ENCODE assay signal across 8 mouse cellular contexts in genomic region chr13:55486916-55487577, GRCm38 (mm10). TPM values are rescaled to one million over a fixed set of nuclear protein-coding genes. Genes with fewer than 3 reads are reported as not detected.
DNase-seq lines count a peak whose midpoint lies in the region; ATAC-seq and TF ChIP-seq lines count a peak whose summit lies in the region.

No protein-coding gene starts in this region.

- peak; percentile 20; the same call in 1 of the 2 replicates for TF ChIP-seq POLR2A in brain, embryonic 14.5 days (IDR thresholded peaks at IDR 0.05; ENCODE audit: borderline replicate concordance, extremely low read depth, insufficient read depth, insufficient read length, poor library complexity, severe bottlenecking)

- H3K36me3 ChIP-seq in lung, embryonic 15.5 days: peaks cover 2% of the 10 kb centered on the region; the same call in 1 of the 2 replicates
- peaks cover 9% of the 10 kb centered on the region for H3K36me3 ChIP-seq in heart, embryonic 14.5 days (ENCODE audit: control insufficient read depth, insufficient read depth, low read length)
- H3K36me3 ChIP-seq in limb, embryonic 13.5 days: peaks cover 20% of the 10 kb centered on the region

- H3K4me1 ChIP-seq in lung, embryonic 15.5 days: peaks cover 50% of the 10 kb centered on the region
- H3K4me1 ChIP-seq in heart, embryonic 14.5 days (ENCODE audit: control insufficient read depth in 2 of 2, insufficient read depth in 2 of 2, low read length in 2 of 2): peaks cover 25 to 44% of the 10 kb centered on the region in 2 experiments; a peak in 3 of 4 replicates
- H3K4me1 ChIP-seq in limb, embryonic 13.5 days: peaks cover 52% of the 10 kb centered on the region

- WGBS in lung, embryonic 15.5 days: 2% methylated on average over 27 of the region's 29 CpGs
- WGBS in heart, embryonic 14.5 days: under 1% methylated on average over 26 of the region's 29 CpGs
- WGBS in limb, embryonic 13.5 days: 0% methylated on average over 28 of the region's 29 CpGs

- peak; percentile 61 for ATAC-seq in lung, embryonic 15.5 days (ENCODE audit: borderline replicate concordance, extremely low read depth, low FRiP score, low TSS enrichment)
- ATAC-seq in heart, embryonic 14.5 days (ENCODE audit: insufficient number of reproducible peaks, insufficient read depth, low FRiP score, low read depth): 0 out of 2 replicates have a peak, but pooled peaks have one; percentile 32
- ATAC-seq in limb, embryonic 13.5 days (ENCODE audit: low FRiP score, low read depth): peak; percentile 38

- H3K27me3 ChIP-seq in lung, embryonic 15.5 days: peaks cover 3% of the 10 kb centered on the region; the same call in 1 of the 2 replicates
- peaks cover 75% of the 10 kb centered on the region for H3K27me3 ChIP-seq in heart, embryonic 14.5 days (ENCODE audit: control insufficient read depth, insufficient read depth, low read length)
- H3K27me3 ChIP-seq in limb, embryonic 13.5 days: no peaks in the 10 kb centered on the region

- peak overlapping the region; percentile 95 for H3K9ac ChIP-seq in lung, embryonic 15.5 days
- peak overlapping the region; percentile 95 for H3K9ac ChIP-seq in heart, embryonic 14.5 days (ENCODE audit: low read length)
- H3K9ac ChIP-seq in limb, embryonic 13.5 days: peak overlapping the region; percentile 100

- no peak for TF ChIP-seq CTCF in brain, embryonic 14.5 days (IDR thresholded peaks at IDR 0.05; ENCODE audit: borderline replicate concordance, extremely low read depth, insufficient read depth, insufficient read length)

- H3K4me3 ChIP-seq in lung, embryonic 15.5 days: peak overlapping the region; percentile 97
- peak overlapping the region; percentile 84 to 85 for H3K4me3 ChIP-seq in heart, embryonic 14.5 days (ENCODE audit: control insufficient read depth in 1 of 2, insufficient read depth in 1 of 2, low read depth in 1 of 2, low read length in 2 of 2)
- peak overlapping the region; percentile 86 for H3K4me3 ChIP-seq in limb, embryonic 13.5 days

- H3K27ac ChIP-seq in lung, embryonic 15.5 days: peak overlapping the region; percentile 87
- H3K27ac ChIP-seq in heart, embryonic 14.5 days (replicated peaks in 1 of 2; ENCODE audit: control insufficient read depth in 1 of 2, insufficient read depth in 1 of 2, low read depth in 2 of 2, low read length in 2 of 2): peak overlapping the region; percentile 55 to 83
- peak overlapping the region; percentile 95 for H3K27ac ChIP-seq in limb, embryonic 13.5 days

- DNase-seq in lung, postnatal 36 days: no peak
- DNase-seq in brain, embryonic 14.5 days (ENCODE audit: low read depth): peak; percentile 79
- DNase-seq in neural tube, embryonic 10.5 days (ENCODE audit: extremely low spot score, low spot score): peak; percentile 77
- no peak for DNase-seq in adrenal gland, adult 8-10 months
- DNase-seq in ovary, adult 18-20 months (ENCODE audit: low spot score): no peak

- peak overlapping the region; percentile 93 for H3K4me2 ChIP-seq in lung, embryonic 15.5 days
- H3K4me2 ChIP-seq in heart, embryonic 14.5 days (ENCODE audit: low read length): peak overlapping the region; percentile 89
- peak overlapping the region; percentile 96 for H3K4me2 ChIP-seq in limb, embryonic 13.5 days (replicated peaks)

- no peaks in the 10 kb centered on the region for H3K9me3 ChIP-seq in lung, embryonic 15.5 days
- no peaks in the 10 kb centered on the region for H3K9me3 ChIP-seq in heart, embryonic 14.5 days (ENCODE audit: control insufficient read depth, low read length)
- H3K9me3 ChIP-seq in limb, embryonic 13.5 days: no peaks in the 10 kb centered on the region

RNA-seq across cellular contexts. Expression of gene Dbn1, which starts 0.9 kb away (rescaled TPM):
- 124 and 132 TPM in 2 replicates for polyA plus RNA-seq in lung, embryonic 15.5 days (2015; fragmentation: Nextera tagmentation; extraction: Ambion mirVana)
- 809 and 867 TPM in 2 replicates for polyA plus RNA-seq in brain, embryonic 14.5 days (2012; rRNA removed)
- polyA plus RNA-seq in heart, embryonic 14.5 days (2014; fragmentation: Nextera tagmentation; extraction: Ambion mirVana): 51.8 and 53.5 TPM in 2 replicates
- 297 and 304 TPM in 2 replicates for polyA plus RNA-seq in limb, embryonic 13.5 days (2015; fragmentation: Nextera tagmentation; extraction: Ambion mirVana)
- total RNA-seq in adrenal gland, adult 8-10 months (2022): 10 to 100 TPM; 13.6 to 33.8 (median 24.0) TPM

RNA-seq across cellular contexts. Expression of gene Prr7, which starts 23.0 kb away (rescaled TPM):
- polyA plus RNA-seq in lung, embryonic 15.5 days (2015; fragmentation: Nextera tagmentation; extraction: Ambion mirVana): 0.29 and 0.39 TPM in 2 replicates
- 75.5 and 77.4 TPM in 2 replicates for polyA plus RNA-seq in brain, embryonic 14.5 days (2012; rRNA removed)
- 0.24 and 0.30 TPM in 2 replicates for polyA plus RNA-seq in heart, embryonic 14.5 days (2014; fragmentation: Nextera tagmentation; extraction: Ambion mirVana)
- 0.79 and 0.87 TPM in 2 replicates for polyA plus RNA-seq in limb, embryonic 13.5 days (2015; fragmentation: Nextera tagmentation; extraction: Ambion mirVana)
- total RNA-seq in adrenal gland, adult 8-10 months (2022): 1 to 10 TPM; 2.3 to 4.3 (median 3.7) TPM

RNA-seq across cellular contexts. Expression of gene Pdlim7, which starts 26.4 kb away (rescaled TPM):
- 169 and 176 TPM in 2 replicates for polyA plus RNA-seq in lung, embryonic 15.5 days (2015; fragmentation: Nextera tagmentation; extraction: Ambion mirVana)
- 118 and 126 TPM in 2 replicates for polyA plus RNA-seq in brain, embryonic 14.5 days (2012; rRNA removed)
- 329 and 370 TPM in 2 replicates for polyA plus RNA-seq in heart, embryonic 14.5 days (2014; fragmentation: Nextera tagmentation; extraction: Ambion mirVana)
- polyA plus RNA-seq in limb, embryonic 13.5 days (2015; fragmentation: Nextera tagmentation; extraction: Ambion mirVana): 175 and 181 TPM in 2 replicates
- 10 to 100 TPM; 10.9 to 23.8 (median 18.3) TPM for total RNA-seq in adrenal gland, adult 8-10 months (2022)

RNA-seq across cellular contexts. Expression of gene Dok3, which starts 42.0 kb away (rescaled TPM):
- 2.7 and 3.1 TPM in 2 replicates for polyA plus RNA-seq in lung, embryonic 15.5 days (2015; fragmentation: Nextera tagmentation; extraction: Ambion mirVana)
- polyA plus RNA-seq in brain, embryonic 14.5 days (2012; rRNA removed): 15.9 and 20.0 TPM in 2 replicates
- polyA plus RNA-seq in heart, embryonic 14.5 days (2014; fragmentation: Nextera tagmentation; extraction: Ambion mirVana): 1.3 and 1.4 TPM in 2 replicates
- 2.3 and 2.9 TPM in 2 replicates for polyA plus RNA-seq in limb, embryonic 13.5 days (2015; fragmentation: Nextera tagmentation; extraction: Ambion mirVana)
- total RNA-seq in adrenal gland, adult 8-10 months (2022): 1 to 10 TPM; 4.0 to 7.2 (median 4.7) TPM

RNA-seq across cellular contexts. Expression of gene Grk6, which starts 42.2 kb away (rescaled TPM):
- polyA plus RNA-seq in lung, embryonic 15.5 days (2015; fragmentation: Nextera tagmentation; extraction: Ambion mirVana): 45.1 and 45.7 TPM in 2 replicates
- 79.6 and 92.1 TPM in 2 replicates for polyA plus RNA-seq in brain, embryonic 14.5 days (2012; rRNA removed)
- 20.6 and 23.6 TPM in 2 replicates for polyA plus RNA-seq in heart, embryonic 14.5 days (2014; fragmentation: Nextera tagmentation; extraction: Ambion mirVana)
- polyA plus RNA-seq in limb, embryonic 13.5 days (2015; fragmentation: Nextera tagmentation; extraction: Ambion mirVana): 48.1 and 50.1 TPM in 2 replicates
- total RNA-seq in adrenal gland, adult 8-10 months (2022): 10 to 100 TPM; 36.0 to 55.3 (median 48.6) TPM

Comparison
In these comparisons a context has a peak if more than half of its experiments do, and no peak if none do; other contexts are left out.
1. DNase-seq: peak in brain, embryonic 14.5 days (single experiment) and neural tube, embryonic 10.5 days (single experiment); none in lung, postnatal 36 days (single experiment), adrenal gland, adult 8-10 months (single experiment) and ovary, adult 18-20 months (single experiment).
2. RNA of gene Prr7, which starts 23.0 kb away (polyA plus RNA-seq): 75.5 to 77.4 TPM in brain, embryonic 14.5 days; 0.79 to 0.87 TPM in limb, embryonic 13.5 days, 0.24 to 0.30 TPM in heart, embryonic 14.5 days and 0.29 to 0.39 TPM in lung, embryonic 15.5 days; every median in the first group is over 10 times any median in the second.
3. Peak in every context shown above with its lines, with median percentiles within 50 percentile points of each other: ATAC-seq, H3K27ac ChIP-seq, H3K4me2 ChIP-seq, H3K4me3 ChIP-seq and H3K9ac ChIP-seq.